In genomic region chr19:45596019-45596418, GRCm38 (mm10) we compare ENCODE assay signal across 11 mouse cellular contexts. TPM values are rescaled to one million over a fixed set of nuclear protein-coding genes. Genes with fewer than 3 reads are reported as not detected.
DNase-seq lines count a peak whose midpoint lies in the region; ATAC-seq lines count a peak whose summit lies in the region.
"Had no signal": no experiment of that assay in that cellular context is flagged by ENCODE, and none has a peak within 500 bp of the region (broad histone marks: within the 10 kb centered on the region; RNA-seq: fewer than 3 reads in every experiment).

No protein-coding gene starts in this region.

- peak; percentile 47 for DNase-seq in gastrocnemius, adult 18-20 months (ENCODE audit: low spot score)
- DNase-seq in gastrocnemius, postnatal 4 days (ENCODE audit: low spot score in 2 of 2): no peak
- peak; percentile 54 for DNase-seq in embryo, embryonic 11 days
- DNase-seq in gastrocnemius, postnatal 14 days: peak; percentile 65
- DNase-seq in layer of hippocampus, postnatal 36 days: no peak
- DNase-seq in left cerebral cortex, adult 18-20 months (ENCODE audit: low spot score in 2 of 2): no peak
- DNase-seq: kidney, postnatal 25 days had no signal

- H3K9me3 ChIP-seq in midbrain, embryonic 16.5 days (replicated peaks; ENCODE audit: control insufficient read depth, low read length, poor library complexity, severe bottlenecking): no peaks in the 10 kb centered on the region
- no peaks in the 10 kb centered on the region for H3K9me3 ChIP-seq in kidney, embryonic 14.5 days (ENCODE audit: control insufficient read depth, low read length)
- H3K9me3 ChIP-seq: lung, embryonic 15.5 days had no signal

- H3K27me3 ChIP-seq in midbrain, embryonic 16.5 days (ENCODE audit: control insufficient read depth, insufficient read depth, low read depth, low read length): no peaks in the 10 kb centered on the region; the same call in 1 of the 2 replicates
- H3K27me3 ChIP-seq in kidney, embryonic 14.5 days (ENCODE audit: control insufficient read depth, insufficient read depth, low read length): no peaks in the 10 kb centered on the region
- H3K27me3 ChIP-seq: lung, embryonic 15.5 days; Patski had no signal

- H3K36me3 ChIP-seq in midbrain, embryonic 16.5 days (ENCODE audit: control insufficient read depth, insufficient read depth, low read length): no peaks in the 10 kb centered on the region
- no peaks in the 10 kb centered on the region for H3K36me3 ChIP-seq in kidney, embryonic 14.5 days (ENCODE audit: control insufficient read depth, insufficient read depth, low read length)
- H3K36me3 ChIP-seq: lung, embryonic 15.5 days had no signal

- H3K4me2 ChIP-seq in midbrain, embryonic 16.5 days (ENCODE audit: low read length): no peak overlapping the region
- H3K4me2 ChIP-seq in kidney, embryonic 14.5 days (replicated peaks; ENCODE audit: low read depth, low read length): no peak overlapping the region
- H3K4me2 ChIP-seq: lung, embryonic 15.5 days had no signal

- intact Hi-C loops in gastrocnemius, postnatal 14 days (cut with DNase I; ENCODE audit: low total_unique reads): no loop called here

- H3K9ac ChIP-seq in midbrain, embryonic 16.5 days (ENCODE audit: low read depth, low read length): no peak overlapping the region
- no peak overlapping the region for H3K9ac ChIP-seq in kidney, embryonic 14.5 days (ENCODE audit: low read depth, low read length)
- H3K9ac ChIP-seq: lung, embryonic 15.5 days had no signal

- no peak overlapping the region for H3K4me3 ChIP-seq in midbrain, embryonic 16.5 days (ENCODE audit: low read depth, low read length)
- no peak overlapping the region for H3K4me3 ChIP-seq in kidney, embryonic 14.5 days (ENCODE audit: low read length)
- H3K4me3 ChIP-seq: lung, embryonic 15.5 days had no signal

- 19% methylated on average over 7 of the region's 7 CpGs for WGBS in midbrain, embryonic 16.5 days
- WGBS in kidney, embryonic 14.5 days: 33% methylated on average over 7 of the region's 7 CpGs

- ATAC-seq in midbrain, embryonic 16.5 days: peak; percentile 70; the same call in 1 of the 2 replicates
- no peak for ATAC-seq in kidney, embryonic 14.5 days (ENCODE audit: low FRiP score, low TSS enrichment)
- ATAC-seq: Patski had no signal

- no peak overlapping the region for H3K27ac ChIP-seq in midbrain, embryonic 16.5 days (ENCODE audit: low read length)
- H3K27ac ChIP-seq in kidney, embryonic 14.5 days (ENCODE audit: low read depth, low read length): no peak overlapping the region
- H3K27ac ChIP-seq: lung, embryonic 15.5 days had no signal

- H3K4me1 ChIP-seq in midbrain, embryonic 16.5 days (ENCODE audit: control insufficient read depth, insufficient read depth, low read length): no peaks in the 10 kb centered on the region
- H3K4me1 ChIP-seq in kidney, embryonic 14.5 days (ENCODE audit: control insufficient read depth, insufficient read depth, low read length): 0 out of 2 replicates have a peak, but pooled peaks cover 2% of the 10 kb centered on the region

RNA-seq across cellular contexts. Expression of gene Gm17018, which starts 35.6 kb away (rescaled TPM):
- 10 to 100 TPM; 16.7 to 19.6 TPM for total RNA-seq in gastrocnemius, adult 18-20 months (2021)
- 10 to 100 TPM; 13.1 to 13.6 TPM for total RNA-seq in gastrocnemius, postnatal 4 days (2021)
- total RNA-seq in gastrocnemius, postnatal 14 days (2021): 10 to 100 TPM; 12.8 to 13.5 TPM
- polyA plus RNA-seq in midbrain, embryonic 16.5 days (2015; fragmentation: Nextera tagmentation; extraction: Ambion mirVana): 66.9 and 75.8 TPM in 2 replicates
- polyA plus RNA-seq in kidney, embryonic 14.5 days (2014; fragmentation: Nextera tagmentation; extraction: Ambion mirVana): 51.4 and 61.6 TPM in 2 replicates
- total RNA-seq in layer of hippocampus, postnatal 36 days (2021): 10 to 100 TPM; 52.5 to 66.0 TPM
- total RNA-seq in left cerebral cortex, adult 18-20 months (2021): 10 to 100 TPM; 69.3 to 74.5 TPM

RNA-seq across cellular contexts. Expression of gene Poll, which starts 35.7 kb away (rescaled TPM):
- 10 to 100 TPM; 14.8 to 15.1 TPM for total RNA-seq in gastrocnemius, adult 18-20 months (2021)
- 10 to 100 TPM in 1 of 2 experiments, 1 to 10 TPM in 1; 8.5 to 10.6 TPM for total RNA-seq in gastrocnemius, postnatal 4 days (2021)
- total RNA-seq in gastrocnemius, postnatal 14 days (2021): 10 to 100 TPM; 11.2 to 11.3 TPM
- polyA plus RNA-seq in midbrain, embryonic 16.5 days (2015; fragmentation: Nextera tagmentation; extraction: Ambion mirVana): 12.7 and 13.3 TPM in 2 replicates
- polyA plus RNA-seq in kidney, embryonic 14.5 days (2014; fragmentation: Nextera tagmentation; extraction: Ambion mirVana): 13.9 and 20.6 TPM in 2 replicates
- total RNA-seq in layer of hippocampus, postnatal 36 days (2021): 1 to 10 TPM; 8.5 to 9.3 TPM
- total RNA-seq in left cerebral cortex, adult 18-20 months (2021): 1 to 10 TPM; 9.4 to 9.6 TPM

Comparison
In these comparisons a context has a peak if more than half of its experiments do, and no peak if none do; other contexts are left out.
1. DNase-seq: peak in gastrocnemius, adult 18-20 months (single experiment), embryo, embryonic 11 days (single experiment) and gastrocnemius, postnatal 14 days (single experiment); none in gastrocnemius, postnatal 4 days (0 of 2), layer of hippocampus, postnatal 36 days (0 of 2) and left cerebral cortex, adult 18-20 months (0 of 2).